Mouse (Mus musculus): ENCODE data around the gene Adar.
A peak's percentile ranks its signal among the peaks of the same experiment; 100 is the strongest.

Gene Adar

GRCm38 (mm10) chr3:89730350-89731331, 15.8 kb downstream of the Adar start:
- DNase-seq (ENCODE audit: low spot score) = peak; percentile 86

- no peak for DNase-seq (ENCODE audit: low spot score)
Measured at GRCm38 (mm10) chr3:89732091-89732490, 17.3 kb downstream of the Adar start.

- no peak for DNase-seq (ENCODE audit: low spot score)
Measured at GRCm38 (mm10) chr3:89738509-89738908, 23.7 kb downstream of the Adar start.

- no peak for DNase-seq (ENCODE audit: low spot score)
Measured at GRCm38 (mm10) chr3:89752307-89752706, 37.5 kb downstream of the Adar start.

DNA sequence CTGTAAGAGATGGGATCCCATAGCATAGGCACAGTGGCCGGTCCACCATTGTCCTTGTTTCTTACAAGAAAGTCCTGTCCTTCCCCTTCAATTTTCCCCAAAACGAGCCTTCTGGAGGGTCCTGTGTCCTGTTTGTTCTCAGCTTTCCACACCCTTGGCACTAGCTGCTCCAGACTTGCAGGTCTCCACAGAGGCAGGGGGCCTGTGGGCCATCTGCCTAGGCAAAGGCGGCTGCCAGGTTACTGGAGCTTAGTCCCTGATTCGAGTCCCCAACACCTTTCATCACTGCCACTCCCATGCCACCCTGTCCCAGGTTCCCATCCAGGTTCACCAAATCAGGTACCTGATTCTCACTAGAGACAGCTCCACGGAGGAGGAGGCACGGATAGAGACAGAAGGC, 40.5 kb downstream of the Adar start:
- no peak for DNase-seq (ENCODE audit: low spot score)

- no peak for DNase-seq (ENCODE audit: low spot score)
Measured at GRCm38 (mm10) chr3:89757851-89758250, 43.0 kb downstream of the Adar start.

GRCm38 (mm10) chr3:89759786-89760185, 45.0 kb downstream of the Adar start:
- DNase-seq (ENCODE audit: low spot score) = no peak

GRCm38 (mm10) chr3:89764119-89764724, 49.4 kb downstream of the Adar start, which contains the start of gene Chrnb2:
Chrnb2 (minus strand) TSS chr3:89764632.
- peak; percentile 84 for DNase-seq (ENCODE audit: low spot score)

DNA sequence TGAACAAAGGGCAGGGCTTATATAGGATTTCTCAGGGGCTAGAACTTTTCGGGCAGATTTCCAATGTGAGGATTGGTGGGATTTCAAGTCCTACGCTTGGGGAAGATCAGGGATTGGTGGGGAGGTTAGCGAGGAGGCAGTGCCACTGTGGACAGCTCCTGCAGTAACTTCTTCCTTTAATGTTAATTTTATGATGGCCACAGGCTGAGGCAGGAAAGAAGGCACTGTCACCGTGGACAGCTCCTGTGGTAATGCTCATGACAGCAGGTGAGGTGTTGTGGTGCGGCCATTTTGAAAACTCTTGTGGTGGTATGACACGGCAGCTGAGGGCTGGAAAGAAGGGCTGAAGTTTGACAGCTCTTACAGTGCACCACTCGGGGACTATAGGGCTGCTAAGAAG, 54.8 kb downstream of the Adar start:
- no peak for DNase-seq (ENCODE audit: low spot score)

GRCm38 (mm10) chr3:89770425-89771002, 55.7 kb downstream of the Adar start:
- DNase-seq (ENCODE audit: low spot score) = no peak

- DNase-seq (ENCODE audit: low spot score) = peak; percentile 76
Measured at GRCm38 (mm10) chr3:89772588-89772967, 57.8 kb downstream of the Adar start.

GRCm38 (mm10) chr3:89772968-89773709, 58.3 kb downstream of the Adar start, which contains the start of gene Ube2q1:
Ube2q1 (plus strand) TSS chr3:89773616.
- DNase-seq (ENCODE audit: low spot score) = peak; percentile 95

- peak; percentile 54 for DNase-seq (ENCODE audit: low spot score)
Measured at GRCm38 (mm10) chr3:89773740-89774211, 59.0 kb downstream of the Adar start.

DNA sequence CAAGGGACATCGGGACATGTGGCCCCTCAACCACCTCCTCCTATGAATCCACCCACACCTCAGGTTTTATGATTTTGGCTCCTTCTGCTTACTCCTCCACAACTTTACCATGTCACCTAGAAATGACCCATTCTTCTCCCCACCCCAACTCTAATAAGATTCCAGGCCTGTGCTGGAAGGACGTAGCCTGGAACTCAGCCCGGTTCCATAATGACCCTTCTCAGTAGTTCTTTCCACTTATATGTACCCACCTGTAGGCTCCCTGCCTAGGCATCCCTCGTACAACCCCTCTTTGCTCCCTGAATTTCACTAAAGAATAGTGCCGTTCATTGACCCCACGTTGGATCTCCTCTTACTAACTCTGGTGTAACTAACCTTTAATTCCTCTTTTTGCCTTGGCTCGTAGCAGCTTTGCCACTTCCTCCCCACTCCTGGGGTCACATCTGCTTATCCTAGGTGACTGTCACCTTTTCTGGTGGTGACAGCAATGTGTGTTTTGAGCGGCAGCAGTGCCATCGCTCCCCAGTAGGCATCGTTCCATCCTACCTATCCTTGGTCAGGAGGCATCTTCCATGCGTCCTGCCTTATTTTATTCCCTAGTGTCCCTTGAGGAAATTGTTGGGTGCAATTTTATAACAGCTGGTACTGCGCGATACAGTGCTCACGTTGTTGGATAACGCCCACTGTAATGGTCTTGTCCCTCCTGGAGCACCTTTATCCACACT, 59.6 kb downstream of the Adar start:
- DNase-seq (ENCODE audit: low spot score) = no peak

- no peak for DNase-seq (ENCODE audit: low spot score)
Measured at GRCm38 (mm10) chr3:89776001-89776400, 61.2 kb downstream of the Adar start.

DNA sequence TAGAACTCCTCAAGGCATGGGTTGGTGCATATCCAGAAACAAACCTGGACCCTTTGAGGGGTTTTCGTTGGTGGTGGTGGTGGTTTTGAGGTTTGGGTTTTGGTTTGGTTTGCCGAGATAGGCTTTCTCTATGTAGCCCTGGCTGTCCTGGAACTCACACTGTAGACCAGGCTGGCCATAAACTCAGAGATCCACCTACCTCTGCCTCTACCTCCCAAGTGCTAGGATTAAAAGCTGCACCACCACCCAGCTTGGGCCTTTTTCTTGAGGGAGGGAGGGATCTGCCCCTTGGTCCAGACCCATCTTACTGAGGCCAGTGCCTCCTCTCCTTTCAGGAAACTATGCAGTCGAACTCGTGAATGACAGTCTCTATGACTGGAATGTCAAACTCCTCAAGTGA, 65.3 kb downstream of the Adar start:
- DNase-seq (ENCODE audit: low spot score) = no peak

DNA sequence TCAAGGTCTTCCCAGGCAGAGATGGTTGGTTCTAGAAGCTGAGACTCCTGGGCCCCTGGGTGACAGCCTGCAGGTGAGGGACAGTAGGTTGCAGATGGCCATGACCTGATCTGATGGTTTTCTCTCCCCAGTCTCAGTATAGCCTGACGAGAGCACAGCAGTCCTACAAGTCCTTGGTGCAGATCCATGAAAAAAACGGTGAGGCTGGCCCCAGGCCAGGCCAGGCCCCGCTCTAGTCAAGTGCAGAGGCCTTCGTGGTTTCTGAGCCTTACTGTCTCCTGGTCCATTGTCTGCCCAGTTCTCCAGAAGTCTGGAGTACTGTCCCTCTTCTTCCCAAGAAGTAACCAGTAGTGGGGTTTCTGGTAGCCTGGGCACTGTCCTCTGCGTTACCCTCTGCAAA, 66.8 kb downstream of the Adar start:
- DNase-seq (ENCODE audit: low spot score) = no peak

DNA sequence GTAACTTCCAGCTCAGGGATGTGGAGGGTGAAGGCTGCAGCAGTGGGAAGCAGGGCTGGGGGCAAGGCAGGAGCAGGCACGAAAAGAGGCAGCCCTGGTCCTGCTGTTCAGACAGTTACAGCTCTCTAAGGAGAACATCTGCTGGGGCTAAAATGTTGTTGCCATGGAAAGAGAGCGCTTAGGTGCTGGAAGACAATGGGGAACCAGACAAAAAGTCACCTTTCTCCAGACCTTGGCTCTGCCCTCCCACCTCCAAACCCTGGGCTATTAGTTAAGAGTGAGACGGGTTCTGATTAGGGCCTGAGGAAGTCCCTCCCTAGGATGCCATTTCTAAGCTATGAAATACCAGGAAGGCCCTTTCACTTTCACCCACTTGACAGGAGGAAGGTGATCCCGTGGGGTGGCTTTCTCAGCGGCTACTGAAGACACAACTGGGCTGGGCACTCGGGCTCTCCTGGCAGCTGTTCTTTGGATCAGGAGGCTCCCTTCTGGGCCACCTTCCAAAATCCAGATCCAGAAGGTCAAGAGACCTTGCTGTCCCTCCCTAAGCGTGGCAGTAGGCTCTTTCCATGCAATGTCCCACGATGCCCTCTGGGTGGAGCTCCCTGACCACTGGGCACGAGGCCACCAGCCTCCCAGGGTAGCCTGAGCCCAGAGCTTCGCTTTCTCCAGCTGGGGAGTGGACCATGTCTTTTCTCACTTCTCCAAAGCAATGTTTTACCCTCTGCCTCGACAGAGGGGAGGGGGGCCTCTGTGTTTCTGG, 70.3 kb downstream of the Adar start:
- DNase-seq (ENCODE audit: low spot score) = peak; percentile 90

GRCm38 (mm10) chr3:89786275-89786674, 71.5 kb downstream of the Adar start:
- no peak for DNase-seq (ENCODE audit: low spot score)

DNA sequence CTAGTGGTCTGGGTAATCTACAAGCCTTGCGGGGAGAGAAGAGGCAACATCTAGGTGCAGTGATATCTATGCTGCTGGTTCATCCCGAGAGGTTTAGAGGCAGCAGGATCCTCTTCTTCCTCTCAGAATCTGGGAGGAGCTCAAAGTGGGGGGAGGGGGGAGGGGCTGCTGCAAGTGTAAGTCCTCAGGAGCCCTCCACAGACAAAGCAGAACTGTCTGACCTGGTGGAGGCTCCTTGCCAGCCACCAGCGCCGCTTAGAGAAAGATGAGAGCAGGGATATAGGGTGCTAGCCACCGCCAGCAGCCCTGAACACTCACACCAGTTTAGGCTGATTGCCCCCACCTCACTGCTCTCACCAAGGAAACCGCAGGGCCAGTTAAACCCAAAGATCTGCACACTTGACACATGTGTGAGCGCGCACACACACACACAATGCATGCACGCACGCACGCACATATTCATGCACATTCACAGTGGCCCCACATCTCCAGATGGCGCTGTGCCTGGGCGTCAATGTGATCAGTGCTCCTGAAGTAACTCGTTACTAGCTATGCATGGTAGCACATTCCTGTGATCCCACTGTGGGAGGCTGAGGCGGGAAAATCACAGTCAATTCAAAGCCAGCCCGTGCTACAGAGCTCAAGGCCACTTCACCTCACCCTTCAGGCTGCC, 74.0 kb downstream of the Adar start:
- no peak for DNase-seq (ENCODE audit: low spot score)
